Mouse (Mus musculus) liver, embryonic 11.5 days (tissue): ENCODE results near the gene Trmt61a. TPM values are rescaled to one million over a fixed set of nuclear protein-coding genes. Genes with fewer than 3 reads are reported as not detected.

Experiments
- ATAC-seq: fragments of 200-750 bp; cut with Nextera tagmentation; replicated peaks from 2 replicates; pipeline ENCODE4 v1.8.0; 2017; ENCODE audit warnings: moderate number of reproducible peaks, mild to moderate bottlenecking, moderate TSS enrichment, moderate library complexity; ENCODE audit not compliant: low FRiP score
- DNase-seq: peaks from one replicate; pipeline ENCODE4 v3.0.0-alpha.2; 2017; ENCODE audit warnings: low spot score
- H3K27ac ChIP-seq: fragments of 300-500 bp; sonication (generic); 2 replicates; pipeline ENCODE4 v1.5.1; 2014; ENCODE audit warnings: mild to moderate bottlenecking, low read depth, low read length, control low read depth
- H3K27me3 ChIP-seq: fragments of 300-500 bp; sonication (generic); replicated peaks from 2 replicates; pipeline ENCODE4 v1.6.1; 2014; ENCODE audit warnings: low read length, mixed read lengths; ENCODE audit not compliant: control insufficient read depth, insufficient read depth
- H3K36me3 ChIP-seq: fragments of 300-500 bp; sonication (generic); 2 replicates; pipeline ENCODE4 v1.6.1; 2014; ENCODE audit warnings: mild to moderate bottlenecking, low read length, moderate library complexity, mixed read lengths; ENCODE audit not compliant: control insufficient read depth, insufficient read depth
- H3K4me1 ChIP-seq: fragments of 300-500 bp; sonication (generic); replicated peaks from 2 replicates; pipeline ENCODE4 v1.6.1; 2014; ENCODE audit warnings: low read length, mixed read lengths; ENCODE audit not compliant: control insufficient read depth, insufficient read depth
- H3K4me2 ChIP-seq: fragments of 300-500 bp; sonication (generic); 2 replicates; pipeline ENCODE4 v1.6.1; 2014; ENCODE audit warnings: mild to moderate bottlenecking, control low read depth, moderate library complexity
- H3K4me3 ChIP-seq: fragments of 300-500 bp; sonication (generic); 2 replicates; pipeline ENCODE4 v1.5.1; 2014; ENCODE audit warnings: low read depth, low read length, control low read depth
- H3K9ac ChIP-seq: fragments of 300-500 bp; sonication (generic); 2 replicates; pipeline ENCODE4 v1.6.1; 2014; ENCODE audit warnings: low read depth, low read length, control low read depth
- H3K9me3 ChIP-seq: fragments of 300-500 bp; sonication (generic); 2 replicates; pipeline ENCODE4 v1.6.1; 2016; ENCODE audit warnings: low read length, inconsistent platforms, mixed read lengths; ENCODE audit not compliant: control insufficient read depth
- WGBS: fragments of 180-500 bp; shearing (Covaris S2); extraction: QIAGEN DNeasy Blood & Tissue Kit; methylation state at CpG from one replicate; pipeline ENCODE4 v1.1.7; 2014; 5-methylcytosine and 5-hydroxymethylcytosine counted together
- polyA plus RNA-seq: library from polyadenylated mRNA; unstranded; fragments of >200 nt; fragmentation: Nextera tagmentation; extraction: Ambion mirVana; gene quantifications from 2 replicates; pipeline ENCODE4 v1.2.1, GENCODE M21; 2014

Trmt61a gene
- polyA plus RNA-seq, 1 experiment from 2014 or later = 21.0 TPM

- ATAC-seq (no peak), DNase-seq (no peak)
- Histone ChIP-seq H3K36me3 (peaks cover 7% of the 10 kb centered on the region; the same call in 1 of the 2 replicates), H3K9ac (no peak overlapping the region), H3K4me2 (no peak overlapping the region), H3K27me3 (no peaks in the 10 kb centered on the region), H3K4me3 (no peak overlapping the region), H3K4me1 (peaks cover 13% of the 10 kb centered on the region), H3K27ac (peak overlapping the region; percentile 71), H3K9me3 (no peaks in the 10 kb centered on the region)
- WGBS = 60% methylated on average over 17 of the region's 17 CpGs
These were observed 14.4 kb upstream of the Trmt61a start for GRCm38 (mm10) chr12:111663228-111664143.

DNA sequence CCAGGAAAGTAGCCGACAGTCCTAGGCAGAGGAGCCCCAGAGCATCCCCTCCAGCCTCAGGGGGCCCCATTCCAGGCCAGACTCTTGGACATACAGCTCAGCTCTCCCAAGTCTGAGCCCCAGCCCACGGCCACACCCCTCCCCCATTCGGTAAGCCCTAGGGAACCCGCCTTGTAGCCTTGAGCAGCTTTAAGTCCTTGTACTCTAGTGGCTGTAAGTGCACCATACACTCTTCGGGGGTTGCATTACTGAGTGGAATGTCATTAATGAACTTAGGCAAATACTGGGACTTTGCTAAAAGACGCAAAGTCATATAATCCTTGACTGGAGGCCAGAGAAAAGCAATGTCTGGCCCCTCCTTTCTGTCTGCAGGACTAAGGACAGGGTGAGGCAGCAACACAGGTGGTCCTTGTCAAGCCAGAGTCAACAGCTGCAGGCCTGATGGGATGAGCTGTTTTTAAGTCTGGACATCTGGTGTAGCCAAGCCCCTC lies 13.7 kb upstream of the Trmt61a start:
- WGBS = 59% methylated on average over 6 of the region's 6 CpGs
- Histone ChIP-seq H3K9me3 (no peaks in the 10 kb centered on the region), H3K27ac (peak overlapping the region; percentile 71), H3K4me1 (peaks cover 20% of the 10 kb centered on the region), H3K4me3 (no peak overlapping the region), H3K9ac (no peak overlapping the region), H3K36me3 (peaks cover 5% of the 10 kb centered on the region; the same call in 1 of the 2 replicates), H3K4me2 (no peak overlapping the region), H3K27me3 (no peaks in the 10 kb centered on the region)
- DNase-seq = no peak
- no peak for ATAC-seq

GRCm38 (mm10) chr12:111665041-111665880 lies 12.6 kb upstream of the Trmt61a start:
- ATAC-seq (no peak), DNase-seq (no peak)
- peaks cover 4% of the 10 kb centered on the region for H3K27me3 ChIP-seq
- no peak overlapping the region for H3K9ac ChIP-seq
- H3K4me1 ChIP-seq = peaks cover 22% of the 10 kb centered on the region
- no peaks in the 10 kb centered on the region for H3K9me3 ChIP-seq
- WGBS = 82% methylated on average over 13 of the region's 13 CpGs
- no peak overlapping the region for H3K4me3 ChIP-seq
- H3K27ac ChIP-seq = no peak overlapping the region
- H3K4me2 ChIP-seq = no peak overlapping the region
- H3K36me3 ChIP-seq = peaks cover 5% of the 10 kb centered on the region; the same call in 1 of the 2 replicates

- no peak overlapping the region for H3K4me2 ChIP-seq
- DNase-seq = no peak
- no peak for ATAC-seq
- H3K9me3 ChIP-seq = no peaks in the 10 kb centered on the region
- H3K4me1 ChIP-seq = peaks cover 33% of the 10 kb centered on the region
- H3K36me3 ChIP-seq = 0 out of 2 replicates have a peak, but pooled peaks cover 5% of the 10 kb centered on the region
- WGBS = 72% methylated on average over 13 of the region's 13 CpGs
- no peak overlapping the region for H3K9ac ChIP-seq
- H3K27me3 ChIP-seq = peaks cover 15% of the 10 kb centered on the region
- H3K4me3 ChIP-seq = no peak overlapping the region
- no peak overlapping the region for H3K27ac ChIP-seq
These were observed 11.5 kb upstream of the Trmt61a start for GRCm38 (mm10) chr12:111666380-111666779.

GRCm38 (mm10) chr12:111667421-111667820 lies 10.5 kb upstream of the Trmt61a start:
- no peak overlapping the region for H3K9ac ChIP-seq
- no peak overlapping the region for H3K4me2 ChIP-seq
- ATAC-seq (no peak), DNase-seq (no peak)
- no peaks in the 10 kb centered on the region for H3K36me3 ChIP-seq
- peaks cover 25% of the 10 kb centered on the region for H3K27me3 ChIP-seq
- H3K4me1 ChIP-seq = peaks cover 41% of the 10 kb centered on the region
- no peak overlapping the region for H3K4me3 ChIP-seq
- WGBS = 83% methylated on average over 5 of the region's 5 CpGs
- no peak overlapping the region for H3K27ac ChIP-seq
- no peaks in the 10 kb centered on the region for H3K9me3 ChIP-seq

- peak; percentile 89 for DNase-seq
- no peaks in the 10 kb centered on the region for H3K9me3 ChIP-seq
- H3K4me1 ChIP-seq = peaks cover 40% of the 10 kb centered on the region
- 4% methylated on average over 8 of the region's 8 CpGs for WGBS
- peak overlapping the region; percentile 62 for H3K9ac ChIP-seq
- peak; percentile 69 for ATAC-seq
- peak overlapping the region; percentile 22 for H3K4me3 ChIP-seq
- peak overlapping the region; percentile 58 for H3K27ac ChIP-seq
- H3K4me2 ChIP-seq = peak overlapping the region; percentile 60
- H3K27me3 ChIP-seq = peaks cover 36% of the 10 kb centered on the region
- H3K36me3 ChIP-seq = no peaks in the 10 kb centered on the region
These were observed 9.4 kb upstream of the Trmt61a start for GRCm38 (mm10) chr12:111668457-111668912.

DNA sequence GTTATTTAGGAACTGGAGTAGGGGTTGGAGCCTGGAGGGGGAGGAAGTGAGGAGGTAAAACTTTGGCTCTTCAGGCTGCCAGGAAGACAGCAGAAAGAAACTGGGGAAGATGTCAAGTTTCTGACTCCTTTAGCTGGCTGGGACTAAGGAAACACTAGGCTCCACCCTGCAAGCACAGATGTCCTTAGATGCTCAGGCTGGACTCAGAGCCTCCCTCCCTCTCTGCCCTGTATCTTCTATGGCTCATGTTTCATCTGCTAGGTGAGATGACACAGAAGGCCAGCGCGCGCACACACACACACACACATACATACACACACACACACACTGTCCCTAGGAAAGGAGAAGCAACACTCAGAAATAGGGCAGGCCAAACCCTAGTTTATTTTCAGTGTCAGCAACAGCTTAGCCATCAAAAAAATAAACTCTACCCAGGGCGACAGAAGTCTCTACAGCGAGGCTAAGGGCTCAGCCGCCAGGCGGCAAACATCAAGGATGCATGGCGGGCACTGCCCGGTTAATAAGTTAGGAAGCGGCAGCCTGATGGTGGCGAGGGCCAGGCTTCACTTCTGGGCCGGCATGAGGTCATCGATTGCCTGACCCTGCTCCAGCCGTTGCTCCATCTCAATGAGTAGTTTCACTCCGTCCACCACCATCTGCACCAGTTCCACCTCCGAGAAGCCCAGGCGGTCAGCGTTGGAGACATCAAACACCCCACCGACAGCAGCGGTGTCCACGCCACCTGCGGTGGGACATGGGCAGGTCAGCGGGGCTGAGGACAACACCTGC lies 8.7 kb upstream of the Trmt61a start:
- no peaks in the 10 kb centered on the region for H3K9me3 ChIP-seq
- no peak for DNase-seq
- H3K4me1 ChIP-seq = peaks cover 34% of the 10 kb centered on the region
- peaks cover 43% of the 10 kb centered on the region for H3K27me3 ChIP-seq
- peak overlapping the region; percentile 60 for H3K4me2 ChIP-seq
- no peaks in the 10 kb centered on the region for H3K36me3 ChIP-seq
- peak overlapping the region; percentile 58 for H3K27ac ChIP-seq
- H3K4me3 ChIP-seq = peak overlapping the region; percentile 22; the same call in 1 of the 2 replicates
- peak overlapping the region; percentile 62 for H3K9ac ChIP-seq
- ATAC-seq = no peak
- WGBS = 62% methylated on average over 23 of the region's 23 CpGs

DNA sequence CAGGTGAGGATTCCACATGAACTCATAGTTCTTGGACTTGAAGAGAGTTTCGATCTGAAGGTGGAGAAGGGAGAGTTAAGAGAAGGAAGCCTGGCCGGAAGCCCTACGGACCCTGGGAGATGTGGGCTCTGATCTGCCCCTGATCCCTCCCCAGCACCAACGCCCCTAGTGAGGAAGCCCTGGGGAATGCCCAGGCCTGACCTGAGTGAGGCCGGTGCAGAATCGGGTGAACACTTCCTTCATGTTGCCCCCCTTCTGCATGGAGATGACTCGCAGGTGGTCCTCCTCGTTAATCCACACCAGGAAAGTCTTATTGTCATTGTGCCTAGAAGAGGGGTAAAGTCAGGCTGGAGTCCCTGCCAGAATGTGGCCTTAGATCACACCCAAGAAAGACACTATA lies 7.9 kb upstream of the Trmt61a start:
- Histone ChIP-seq H3K4me3 (no peak overlapping the region), H3K4me1 (peaks cover 34% of the 10 kb centered on the region), H3K27ac (no peak overlapping the region), H3K9ac (no peak overlapping the region), H3K9me3 (no peaks in the 10 kb centered on the region), H3K27me3 (peaks cover 46% of the 10 kb centered on the region), H3K4me2 (no peak overlapping the region; the same call in none of the 2 replicates), H3K36me3 (no peaks in the 10 kb centered on the region)
- ATAC-seq (no peak), DNase-seq (no peak)
- 49% methylated on average over 8 of the region's 8 CpGs for WGBS
